Mouse (Mus musculus): ENCODE data around the gene 1810009J06Rik.
"Not testable (repeated sequence)": the region's sequence is repeated elsewhere in the genome, so short reads cannot be mapped to it uniquely, and the experiment has no call there.

Gene 1810009J06Rik

DNA sequence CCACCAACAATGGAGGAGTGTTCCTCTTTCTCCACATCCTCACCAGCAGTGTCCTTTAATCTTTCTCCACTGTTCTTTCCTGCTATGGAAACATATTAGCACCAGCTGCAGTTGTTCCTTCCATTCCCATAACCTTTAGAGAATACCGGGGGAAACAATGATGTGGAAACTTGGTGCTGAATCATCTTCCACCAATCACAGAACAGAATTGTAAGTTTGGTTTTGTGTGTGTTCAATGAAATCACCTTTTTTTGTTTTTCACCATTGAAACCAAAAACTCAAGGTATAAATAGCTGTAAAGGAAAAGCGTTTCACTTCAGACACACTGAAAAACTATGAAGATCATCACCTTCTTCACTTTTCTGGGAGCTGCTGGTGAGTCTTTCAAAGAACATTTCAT lies at the start of gene 1810009J06Rik:
Gene 1810009J06Rik (plus strand): TSS at position 301 of the 400 bp plus-strand sequence.
- not testable (repeated sequence) for DNase-seq (ENCODE audit: low spot score)

DNA sequence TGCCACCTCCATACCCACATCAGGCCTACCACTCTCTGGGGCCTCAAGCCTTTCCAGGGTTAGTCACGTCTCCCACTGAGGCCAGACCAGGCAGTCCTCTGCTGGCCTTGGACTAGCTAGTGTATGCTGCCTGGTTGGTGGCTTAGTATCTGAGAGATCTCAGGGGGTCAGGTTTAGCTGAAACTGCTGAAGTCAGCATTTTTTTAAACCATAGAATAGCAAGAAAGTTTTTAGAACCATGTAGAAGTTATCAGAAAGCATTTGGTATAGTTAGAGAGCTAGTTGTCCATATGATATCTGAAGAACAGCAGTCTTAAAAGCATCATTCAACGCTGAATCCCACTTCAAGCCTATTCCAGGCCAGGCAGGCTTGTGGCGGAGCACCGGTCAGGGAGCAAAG lies 44.6 kb upstream of the 1810009J06Rik start:
- DNase-seq (ENCODE audit: low spot score): no peak

DNA sequence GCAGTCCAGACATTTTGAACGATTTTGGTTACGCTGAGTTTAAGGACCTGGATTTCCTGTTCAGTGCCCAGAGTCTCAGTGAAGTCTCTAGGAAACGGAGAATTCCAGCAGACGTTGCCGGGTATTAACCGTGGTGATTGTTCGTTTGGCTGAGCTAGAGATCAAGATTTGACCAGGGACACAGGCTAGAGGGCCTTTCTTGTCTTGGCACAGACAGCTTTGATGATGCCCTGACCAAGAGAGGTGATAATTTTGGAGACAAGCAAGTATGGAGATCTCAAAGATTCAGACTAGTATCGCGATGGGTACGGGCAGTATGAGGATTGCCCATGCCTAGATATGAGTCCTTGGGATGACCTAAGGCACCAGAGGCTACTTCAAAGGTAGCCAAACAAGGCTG lies 24.1 kb upstream of the 1810009J06Rik start, which contains the start of gene 1700074P13Rik:
Gene 1700074P13Rik (minus strand): TSS at position 101 of the 400 bp plus-strand sequence.
- no peak for DNase-seq (ENCODE audit: low spot score)

DNA sequence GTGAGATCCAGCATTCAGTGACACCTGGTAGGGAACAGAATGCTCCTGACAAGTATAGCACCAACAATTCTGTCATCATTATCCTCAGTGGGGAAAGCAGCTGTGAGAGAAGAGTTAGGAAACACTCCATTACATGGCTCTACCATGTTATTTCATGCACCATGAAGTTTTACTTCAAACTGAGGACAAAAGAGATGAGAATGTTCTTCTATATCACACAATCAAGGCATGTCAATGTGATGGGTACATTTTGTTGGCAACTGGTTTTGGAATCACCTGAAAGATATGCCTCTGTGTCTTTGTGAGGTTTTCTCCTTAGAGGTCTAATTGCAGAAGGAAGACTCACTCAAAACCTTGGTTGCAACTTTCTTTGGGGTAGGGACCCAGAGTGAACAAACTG lies 12.8 kb upstream of the 1810009J06Rik start, which contains the start of gene Gm4744:
Gene Gm4744 (minus strand): TSS at position 101 of the 400 bp plus-strand sequence.
- DNase-seq (ENCODE audit: low spot score): no peak

DNA sequence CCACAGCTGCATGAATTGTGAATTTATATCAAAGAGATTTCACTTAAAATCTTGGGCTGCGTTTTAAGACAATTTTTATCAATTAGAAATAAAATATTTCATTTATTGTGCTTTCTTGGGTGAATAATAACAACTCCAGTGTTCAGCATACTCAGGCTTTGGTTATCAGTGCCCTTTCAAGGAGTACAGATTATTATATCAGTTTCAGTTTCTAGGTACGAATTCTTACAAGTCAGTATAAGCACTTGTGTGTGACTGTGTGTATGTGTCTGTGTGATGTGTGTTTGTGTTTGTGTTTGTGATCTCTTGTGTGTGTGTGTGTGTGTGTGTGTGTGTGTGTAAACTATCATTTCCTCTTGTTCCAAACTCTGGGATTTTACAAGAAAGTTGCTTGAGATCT lies 10.8 kb upstream of the 1810009J06Rik start:
- DNase-seq (ENCODE audit: low spot score): no peak

DNA sequence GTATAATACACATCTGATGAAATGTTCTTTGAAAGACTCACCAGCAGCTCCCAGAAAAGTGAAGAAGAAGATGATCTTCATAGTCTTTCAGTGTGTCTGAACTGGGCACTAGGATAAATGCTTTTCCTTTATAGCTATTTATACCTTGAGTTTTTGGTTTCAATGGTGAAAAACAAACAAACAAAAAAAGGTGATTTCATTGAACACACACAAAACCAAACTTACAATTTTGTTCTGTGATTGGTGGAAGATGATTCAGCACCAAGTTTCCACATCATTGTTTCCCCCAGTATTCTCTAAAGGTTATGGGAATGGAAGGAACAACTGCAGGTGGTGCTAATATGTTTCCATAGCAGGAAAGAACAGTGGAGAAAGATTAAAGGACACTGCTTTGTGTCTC lies 34.8 kb downstream of the 1810009J06Rik start, which contains the start of gene Gm2663:
Gene Gm2663 (minus strand): TSS at position 101 of the 400 bp plus-strand sequence.
- not testable (repeated sequence) for DNase-seq (ENCODE audit: low spot score)

DNA sequence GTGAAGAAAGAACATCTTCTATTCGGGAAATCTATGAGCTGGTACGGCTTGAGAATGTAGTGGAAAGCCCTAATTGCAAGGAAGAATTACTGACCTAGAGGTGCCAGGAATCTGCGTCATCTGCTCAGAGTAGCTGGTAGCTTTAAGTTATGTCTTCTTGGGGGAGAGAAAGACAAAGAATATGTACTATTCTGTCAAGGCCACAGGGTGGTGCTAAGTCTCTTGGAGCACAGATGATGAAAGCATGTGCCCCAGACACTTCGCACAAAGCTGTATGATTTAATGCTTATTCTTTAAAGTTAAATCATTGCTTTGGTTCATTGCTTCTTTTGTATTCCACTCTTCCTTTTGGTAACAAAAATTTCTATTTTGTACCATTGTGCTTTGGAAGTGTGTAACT lies 50.5 kb downstream of the 1810009J06Rik start:
- DNase-seq (ENCODE audit: low spot score): no peak

Measured in spleen, adult 12 weeks (tissue).